Mouse (Mus musculus): ENCODE data around the gene Map3k5. TPM values are rescaled to one million over a fixed set of nuclear protein-coding genes. Genes with fewer than 3 reads are reported as not detected.

Gene Map3k5
- polyA plus RNA-seq, 1 experiment from 2014 or later, result 1.8 TPM

GRCm38 (mm10) chr10:20023524-20023923 is 89.3 kb downstream of the Map3k5 start:
- Histone ChIP-seq H3K9ac (no peak overlapping the region), H3K4me3 (replicated peaks; ENCODE audit: low read length) (no peak overlapping the region), H3K4me2 (replicated peaks) (no peak overlapping the region), H3K4me1 (replicated peaks; ENCODE audit: control insufficient read depth, insufficient read depth, low read length) (peaks cover 10% of the 10 kb centered on the region; the same call in 1 of the 2 replicates), H3K27ac (no peak overlapping the region), H3K36me3 (replicated peaks; ENCODE audit: control insufficient read depth, insufficient read depth) (no peaks in the 10 kb centered on the region), H3K9me3 (ENCODE audit: control insufficient read depth, low read length) (no peaks in the 10 kb centered on the region), H3K27me3 (ENCODE audit: control insufficient read depth, insufficient read depth, low read length) (no peaks in the 10 kb centered on the region)
- WGBS, result 69% methylated on average over 10 of the region's 10 CpGs
- no peak for DNase-seq (ENCODE audit: low spot score)
- ATAC-seq (ENCODE audit: low FRiP score), result no peak

- Histone ChIP-seq H3K9ac (no peak overlapping the region), H3K4me2 (replicated peaks) (no peak overlapping the region), H3K9me3 (ENCODE audit: control insufficient read depth, low read length) (no peaks in the 10 kb centered on the region), H3K4me3 (replicated peaks; ENCODE audit: low read length) (no peak overlapping the region), H3K36me3 (replicated peaks; ENCODE audit: control insufficient read depth, insufficient read depth) (no peaks in the 10 kb centered on the region), H3K4me1 (replicated peaks; ENCODE audit: control insufficient read depth, insufficient read depth, low read length) (peaks cover 10% of the 10 kb centered on the region; the same call in 1 of the 2 replicates), H3K27me3 (ENCODE audit: control insufficient read depth, insufficient read depth, low read length) (no peaks in the 10 kb centered on the region), H3K27ac (no peak overlapping the region)
- DNase-seq (ENCODE audit: low spot score) (no peak), ATAC-seq (ENCODE audit: low FRiP score) (no peak)
- WGBS, result 98% methylated on average over 10 of the region's 10 CpGs
Observed at GRCm38 (mm10) chr10:20024891-20025290, 90.6 kb downstream of the Map3k5 start.

GRCm38 (mm10) chr10:20025781-20026520 is 91.7 kb downstream of the Map3k5 start:
- H3K4me1 ChIP-seq (replicated peaks; ENCODE audit: control insufficient read depth, insufficient read depth, low read length), result peaks cover 10% of the 10 kb centered on the region; the same call in 1 of the 2 replicates
- no peaks in the 10 kb centered on the region for H3K36me3 ChIP-seq (replicated peaks; ENCODE audit: control insufficient read depth, insufficient read depth)
- no peaks in the 10 kb centered on the region for H3K27me3 ChIP-seq (ENCODE audit: control insufficient read depth, insufficient read depth, low read length)
- H3K27ac ChIP-seq, result no peak overlapping the region
- no peak overlapping the region for H3K9ac ChIP-seq
- ATAC-seq (ENCODE audit: low FRiP score) (no peak), DNase-seq (ENCODE audit: low spot score) (no peak)
- no peak overlapping the region for H3K4me2 ChIP-seq (replicated peaks)
- 82% methylated on average over 12 of the region's 12 CpGs for WGBS
- H3K4me3 ChIP-seq (replicated peaks; ENCODE audit: low read length), result no peak overlapping the region
- no peaks in the 10 kb centered on the region for H3K9me3 ChIP-seq (ENCODE audit: control insufficient read depth, low read length)

GRCm38 (mm10) chr10:20030703-20031102 is 96.4 kb downstream of the Map3k5 start:
- H3K4me3 ChIP-seq (replicated peaks; ENCODE audit: low read length), result no peak overlapping the region
- no peak for DNase-seq (ENCODE audit: low spot score)
- 77% methylated on average over 1 of the region's 1 CpGs for WGBS
- no peaks in the 10 kb centered on the region for H3K36me3 ChIP-seq (replicated peaks; ENCODE audit: control insufficient read depth, insufficient read depth)
- H3K4me1 ChIP-seq (replicated peaks; ENCODE audit: control insufficient read depth, insufficient read depth, low read length), result no peaks in the 10 kb centered on the region
- H3K27me3 ChIP-seq (ENCODE audit: control insufficient read depth, insufficient read depth, low read length), result no peaks in the 10 kb centered on the region
- no peak for ATAC-seq (ENCODE audit: low FRiP score)
- H3K9me3 ChIP-seq (ENCODE audit: control insufficient read depth, low read length), result no peaks in the 10 kb centered on the region
- H3K4me2 ChIP-seq (replicated peaks), result no peak overlapping the region
- no peak overlapping the region for H3K9ac ChIP-seq
- H3K27ac ChIP-seq, result no peak overlapping the region

GRCm38 (mm10) chr10:20031936-20032335 is 97.7 kb downstream of the Map3k5 start:
- Histone ChIP-seq H3K4me2 (replicated peaks) (no peak overlapping the region), H3K27ac (no peak overlapping the region), H3K9ac (no peak overlapping the region), H3K36me3 (replicated peaks; ENCODE audit: control insufficient read depth, insufficient read depth) (no peaks in the 10 kb centered on the region), H3K4me3 (replicated peaks; ENCODE audit: low read length) (no peak overlapping the region), H3K9me3 (ENCODE audit: control insufficient read depth, low read length) (no peaks in the 10 kb centered on the region), H3K4me1 (replicated peaks; ENCODE audit: control insufficient read depth, insufficient read depth, low read length) (no peaks in the 10 kb centered on the region), H3K27me3 (ENCODE audit: control insufficient read depth, insufficient read depth, low read length) (no peaks in the 10 kb centered on the region)
- ATAC-seq (ENCODE audit: low FRiP score) (no peak), DNase-seq (ENCODE audit: low spot score) (no peak)
- WGBS, result 74% methylated on average over 2 of the region's 2 CpGs

GRCm38 (mm10) chr10:20036375-20036774 is 102.1 kb downstream of the Map3k5 start:
- 90% methylated on average over 2 of the region's 2 CpGs for WGBS
- no peak for ATAC-seq (ENCODE audit: low FRiP score)
- H3K4me1 ChIP-seq (replicated peaks; ENCODE audit: control insufficient read depth, insufficient read depth, low read length), result no peaks in the 10 kb centered on the region; the same call in 1 of the 2 replicates

GRCm38 (mm10) chr10:20036846-20037245 is 102.6 kb downstream of the Map3k5 start:
- no peaks in the 10 kb centered on the region; the same call in 1 of the 2 replicates for H3K4me1 ChIP-seq (replicated peaks; ENCODE audit: control insufficient read depth, insufficient read depth, low read length)
- H3K36me3 ChIP-seq (replicated peaks; ENCODE audit: control insufficient read depth, insufficient read depth), result no peaks in the 10 kb centered on the region
- H3K4me3 ChIP-seq (replicated peaks; ENCODE audit: low read length), result no peak overlapping the region
- 80% methylated on average over 7 of the region's 7 CpGs for WGBS
- no peaks in the 10 kb centered on the region for H3K27me3 ChIP-seq (ENCODE audit: control insufficient read depth, insufficient read depth, low read length)
- DNase-seq (ENCODE audit: low spot score) (no peak), ATAC-seq (ENCODE audit: low FRiP score) (no peak)
- H3K9me3 ChIP-seq (ENCODE audit: control insufficient read depth, low read length), result no peaks in the 10 kb centered on the region
- H3K27ac ChIP-seq, result no peak overlapping the region
- H3K9ac ChIP-seq, result no peak overlapping the region
- no peak overlapping the region for H3K4me2 ChIP-seq (replicated peaks)

More at GRCm38 (mm10) chr10:20036375-20036774, 102.1 kb downstream of the Map3k5 start:
- Histone ChIP-seq H3K27ac (no peak overlapping the region), H3K4me2 (replicated peaks) (no peak overlapping the region), H3K9me3 (ENCODE audit: control insufficient read depth, low read length) (no peaks in the 10 kb centered on the region), H3K9ac (no peak overlapping the region), H3K36me3 (replicated peaks; ENCODE audit: control insufficient read depth, insufficient read depth) (no peaks in the 10 kb centered on the region), H3K27me3 (ENCODE audit: control insufficient read depth, insufficient read depth, low read length) (no peaks in the 10 kb centered on the region), H3K4me3 (replicated peaks; ENCODE audit: low read length) (no peak overlapping the region)
- no peak for DNase-seq (ENCODE audit: low spot score)

- Histone ChIP-seq H3K4me2 (replicated peaks) (no peak overlapping the region), H3K4me3 (replicated peaks; ENCODE audit: low read length) (no peak overlapping the region), H3K9me3 (ENCODE audit: control insufficient read depth, low read length) (no peaks in the 10 kb centered on the region), H3K4me1 (replicated peaks; ENCODE audit: control insufficient read depth, insufficient read depth, low read length) (no peaks in the 10 kb centered on the region; the same call in 1 of the 2 replicates), H3K27me3 (ENCODE audit: control insufficient read depth, insufficient read depth, low read length) (no peaks in the 10 kb centered on the region), H3K36me3 (replicated peaks; ENCODE audit: control insufficient read depth, insufficient read depth) (no peaks in the 10 kb centered on the region), H3K9ac (no peak overlapping the region), H3K27ac (no peak overlapping the region)
- DNase-seq (ENCODE audit: low spot score) (no peak), ATAC-seq (ENCODE audit: low FRiP score) (no peak)
- WGBS, result 95% methylated on average over 3 of the region's 3 CpGs
Observed at GRCm38 (mm10) chr10:20039531-20039930, 105.3 kb downstream of the Map3k5 start.

- 37% methylated on average over 7 of the region's 7 CpGs for WGBS
- Histone ChIP-seq H3K4me3 (replicated peaks; ENCODE audit: low read length) (no peak overlapping the region), H3K9ac (no peak overlapping the region), H3K4me2 (replicated peaks) (no peak overlapping the region), H3K9me3 (ENCODE audit: control insufficient read depth, low read length) (no peaks in the 10 kb centered on the region), H3K4me1 (replicated peaks; ENCODE audit: control insufficient read depth, insufficient read depth, low read length) (no peaks in the 10 kb centered on the region; the same call in 1 of the 2 replicates), H3K36me3 (replicated peaks; ENCODE audit: control insufficient read depth, insufficient read depth) (no peaks in the 10 kb centered on the region), H3K27me3 (ENCODE audit: control insufficient read depth, insufficient read depth, low read length) (no peaks in the 10 kb centered on the region), H3K27ac (no peak overlapping the region)
- ATAC-seq (ENCODE audit: low FRiP score) (no peak), DNase-seq (ENCODE audit: low spot score) (no peak)
Observed at GRCm38 (mm10) chr10:20040116-20040515, 105.8 kb downstream of the Map3k5 start.

Measured in hindbrain, embryonic 14.5 days (tissue).